Mouse (Mus musculus) v-Abl transformed pro-B cells (cell line): ENCODE measurements at regions not wholly inside any gene's neighbourhood (a gene's known extent, or its start where the extent isn't known, plus 50 kb on each side); places are given as distances from the start of the nearest gene placed in this dataset.

ENCODE experiments used
- in situ Hi-C, 2 experiments: fragments of 400-800 bp; cut with MboI; formaldehyde crosslinking; loops; one replicate each; pipeline ENCODE4 v1.15.1; 2025; ENCODE audit not compliant: unreplicated experiment in 2 of 2

- in situ Hi-C loops = no loop called here
Measured at GRCm38 (mm10) chr7:69487111-69487510, 738.1 kb upstream of the Arrdc4 start.

GRCm38 (mm10) chr7:69484552-69484951, 735.5 kb upstream of the Arrdc4 start:
- in situ Hi-C loops = no loop called here
